Mouse (Mus musculus) intestine, embryonic 15.5 days (tissue): ENCODE measurements at regions not wholly inside any gene's neighbourhood (a gene's known extent, or its start where the extent isn't known, plus 50 kb on each side); places are given as distances from the start of the nearest gene placed in this dataset.

Experiments
- ATAC-seq: fragments of 200-750 bp; cut with Nextera tagmentation; 2 replicates; pipeline ENCODE4 v1.8.0; 2017; ENCODE audit warnings: moderate TSS enrichment, moderate library complexity
- H3K27ac ChIP-seq: fragments of 300-500 bp; sonication (generic); 2 replicates; pipeline ENCODE4 v1.5.1; 2015; ENCODE audit warnings: mild to moderate bottlenecking, inconsistent platforms
- H3K27me3 ChIP-seq: fragments of 300-500 bp; sonication (generic); replicated peaks from 2 replicates; pipeline ENCODE4 v1.6.1; 2015; ENCODE audit warnings: inconsistent platforms
- H3K36me3 ChIP-seq: fragments of 300-500 bp; sonication (generic); 2 replicates; pipeline ENCODE4 v1.6.1; 2015; ENCODE audit warnings: inconsistent platforms
- H3K4me1 ChIP-seq: fragments of 300-500 bp; sonication (generic); replicated peaks from 2 replicates; pipeline ENCODE4 v1.6.1; 2015; ENCODE audit warnings: inconsistent platforms
- H3K4me2 ChIP-seq: fragments of 300-500 bp; sonication (generic); replicated peaks from 2 replicates; pipeline ENCODE4 v1.6.1; 2015; ENCODE audit warnings: mild to moderate bottlenecking, inconsistent platforms
- H3K4me3 ChIP-seq: fragments of 300-500 bp; sonication (generic); replicated peaks from 2 replicates; pipeline ENCODE4 v1.5.1; 2015; ENCODE audit warnings: inconsistent platforms
- H3K9ac ChIP-seq: fragments of 300-500 bp; sonication (generic); 2 replicates; pipeline ENCODE4 v1.6.1; 2015; ENCODE audit warnings: inconsistent platforms
- H3K9me3 ChIP-seq: fragments of 300-500 bp; sonication (generic); 2 replicates; pipeline ENCODE4 v1.6.1; 2016; ENCODE audit warnings: inconsistent platforms
- WGBS: fragments of 180-500 bp; shearing (Covaris S2); methylation state at CpG from one replicate; pipeline ENCODE4 v1.1.7; 2015; 5-methylcytosine and 5-hydroxymethylcytosine counted together

DNA sequence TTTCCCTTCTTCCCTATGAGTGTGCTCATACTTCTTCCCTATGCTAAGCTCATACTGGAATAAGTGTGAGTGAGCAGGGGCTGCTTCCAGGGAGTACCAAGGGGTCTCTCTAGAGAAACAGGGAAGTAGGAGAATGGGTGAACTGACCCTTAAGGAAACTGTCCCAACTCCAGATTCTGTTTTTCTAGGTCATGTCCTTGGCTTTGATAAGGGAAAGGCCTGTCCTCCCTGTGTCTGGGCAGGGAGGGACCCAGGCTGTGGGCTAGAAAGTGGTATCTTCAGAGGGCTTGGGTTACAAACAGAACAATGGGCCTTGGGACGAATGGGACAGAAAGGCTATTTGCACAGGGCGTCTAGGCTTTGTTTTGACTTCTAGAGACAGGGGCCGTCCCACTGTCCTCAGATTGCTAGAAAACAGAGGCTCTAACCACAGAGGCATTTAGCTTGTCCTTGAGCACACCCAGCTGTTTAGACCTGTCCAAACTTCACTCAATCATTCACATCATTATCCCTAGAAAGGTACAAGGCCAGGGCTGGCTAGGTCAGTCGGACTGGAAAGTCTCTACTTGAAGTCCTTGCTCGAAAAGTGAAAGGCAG, 82.0 kb upstream of the Parp11 start:
- no peak for ATAC-seq
- no peaks in the 10 kb centered on the region for H3K9me3 ChIP-seq
- no peak overlapping the region for H3K4me2 ChIP-seq
- peaks cover 5% of the 10 kb centered on the region for H3K4me1 ChIP-seq
- H3K27me3 ChIP-seq = no peaks in the 10 kb centered on the region
- 47% methylated on average over 5 of the region's 5 CpGs for WGBS
- H3K36me3 ChIP-seq = no peaks in the 10 kb centered on the region
- H3K9ac ChIP-seq = no peak overlapping the region
- no peak overlapping the region for H3K27ac ChIP-seq
- no peak overlapping the region for H3K4me3 ChIP-seq

DNA sequence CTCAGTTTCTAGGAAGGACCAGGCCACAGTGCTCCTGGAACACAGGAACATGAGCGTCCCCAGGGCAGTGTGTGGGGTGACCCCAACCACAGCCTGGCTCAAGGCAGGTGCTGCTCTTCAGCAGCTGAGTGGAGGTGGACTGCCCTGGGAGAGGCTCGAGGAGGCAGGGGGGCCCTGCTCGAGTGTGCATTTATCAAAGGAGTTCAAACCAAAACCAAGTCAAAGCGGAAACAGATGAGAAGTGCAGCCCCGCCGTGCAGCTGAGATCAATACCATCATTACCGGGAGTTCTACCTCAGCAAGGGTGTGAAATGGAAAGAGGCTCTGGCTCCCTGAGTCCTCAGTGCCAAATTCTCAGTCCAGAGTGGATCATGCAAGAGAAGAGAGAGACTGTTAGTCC, 81.4 kb upstream of the Parp11 start:
- Histone ChIP-seq H3K9me3 (no peaks in the 10 kb centered on the region), H3K4me2 (peak overlapping the region; percentile 17; the same call in 1 of the 2 replicates), H3K4me1 (peaks cover 5% of the 10 kb centered on the region), H3K27me3 (no peaks in the 10 kb centered on the region), H3K36me3 (no peaks in the 10 kb centered on the region), H3K9ac (peak overlapping the region; percentile 8; the same call in 1 of the 2 replicates), H3K27ac (no peak overlapping the region), H3K4me3 (no peak overlapping the region)
- ATAC-seq = no peak
- WGBS = 41% methylated on average over 7 of the region's 7 CpGs

DNA sequence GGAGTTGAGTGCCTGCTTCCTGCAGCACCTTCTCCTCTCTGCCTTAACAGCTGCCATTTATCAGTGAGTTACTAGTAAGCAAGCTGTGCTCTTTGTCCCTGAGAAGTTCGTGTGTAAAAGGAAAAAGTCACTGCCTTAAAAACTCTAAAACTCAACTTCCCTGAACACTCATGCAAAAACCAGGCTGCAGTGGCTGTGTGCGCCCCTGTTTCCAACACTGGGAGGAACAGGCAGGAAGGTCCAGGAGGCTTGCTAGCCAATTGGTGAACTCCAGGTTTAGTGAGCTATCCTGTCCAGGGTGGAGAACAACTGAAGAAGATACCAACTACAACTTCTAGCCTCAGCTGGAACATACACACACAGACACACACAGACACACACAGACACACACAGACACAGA, 81.0 kb upstream of the Parp11 start:
- no peaks in the 10 kb centered on the region for H3K36me3 ChIP-seq
- no peaks in the 10 kb centered on the region for H3K27me3 ChIP-seq
- no peak overlapping the region for H3K4me3 ChIP-seq
- no peak for ATAC-seq
- H3K27ac ChIP-seq = no peak overlapping the region
- H3K4me2 ChIP-seq = peak overlapping the region; percentile 17; the same call in 1 of the 2 replicates
- peaks cover 5% of the 10 kb centered on the region for H3K4me1 ChIP-seq
- 44% methylated on average over 2 of the region's 2 CpGs for WGBS
- H3K9me3 ChIP-seq = no peaks in the 10 kb centered on the region
- H3K9ac ChIP-seq = peak overlapping the region; percentile 8; the same call in 1 of the 2 replicates

DNA sequence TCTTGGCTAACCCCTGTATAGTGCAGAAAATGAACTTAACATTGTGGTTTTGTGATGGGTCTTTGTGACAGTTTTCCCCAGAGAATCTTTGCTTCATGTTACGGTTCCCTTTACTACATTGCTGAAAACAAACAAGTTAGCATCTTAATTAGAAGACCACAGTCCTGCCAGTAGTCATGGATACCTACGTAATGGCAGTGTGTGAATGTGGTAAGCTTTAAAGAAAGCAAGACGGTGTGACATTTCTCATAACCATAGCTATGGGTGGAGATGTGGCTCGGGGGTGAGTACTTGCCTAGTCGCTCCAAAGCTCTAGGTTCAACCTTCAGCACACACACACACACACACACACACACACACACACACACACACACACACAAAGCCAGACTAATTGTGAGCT, 73.6 kb upstream of the Parp11 start:
- Histone ChIP-seq H3K4me3 (no peak overlapping the region), H3K36me3 (no peaks in the 10 kb centered on the region), H3K4me1 (peaks cover 17% of the 10 kb centered on the region), H3K9me3 (no peaks in the 10 kb centered on the region), H3K27me3 (no peaks in the 10 kb centered on the region), H3K27ac (no peak overlapping the region), H3K4me2 (no peak overlapping the region), H3K9ac (no peak overlapping the region)
- ATAC-seq = no peak
- WGBS = 84% methylated on average over 5 of the region's 5 CpGs

DNA sequence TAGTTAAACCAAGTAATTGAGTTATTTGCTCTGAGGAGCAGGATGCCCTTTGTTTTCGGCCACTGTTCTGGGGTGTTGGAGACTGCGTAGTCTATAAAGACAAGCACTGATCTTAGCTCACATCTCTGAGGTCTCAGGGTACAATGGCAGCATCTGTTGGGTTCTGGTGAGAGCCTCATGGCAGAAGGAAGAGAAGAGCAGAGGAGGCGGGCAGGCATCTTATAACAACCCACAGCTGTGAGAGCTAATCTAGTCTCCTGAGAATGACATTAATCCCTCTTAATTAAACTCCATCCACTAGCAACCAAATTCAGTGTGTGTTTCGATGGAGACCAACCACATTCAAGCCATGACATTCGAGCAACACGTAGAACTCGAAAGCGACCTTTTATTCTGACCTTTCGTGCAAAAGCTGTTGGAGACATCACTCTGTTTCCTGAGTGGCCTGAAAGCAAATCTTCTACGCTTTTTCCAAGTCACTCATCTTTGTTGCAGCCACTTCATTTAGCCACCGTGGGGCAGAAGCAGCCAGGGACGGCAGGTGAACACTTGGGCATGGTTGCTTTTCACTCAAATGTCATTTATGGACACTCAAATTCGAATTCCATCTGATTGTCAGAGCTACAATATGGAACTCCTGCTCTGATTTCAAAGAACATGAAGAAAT, 72.7 kb upstream of the Parp11 start:
- H3K27ac ChIP-seq = no peak overlapping the region
- no peak overlapping the region for H3K9ac ChIP-seq
- H3K4me3 ChIP-seq = no peak overlapping the region
- H3K4me2 ChIP-seq = no peak overlapping the region
- H3K4me1 ChIP-seq = peaks cover 17% of the 10 kb centered on the region
- no peaks in the 10 kb centered on the region for H3K9me3 ChIP-seq
- 84% methylated on average over 13 of the region's 13 CpGs for WGBS
- no peaks in the 10 kb centered on the region for H3K36me3 ChIP-seq
- ATAC-seq = no peak
- no peaks in the 10 kb centered on the region for H3K27me3 ChIP-seq

DNA sequence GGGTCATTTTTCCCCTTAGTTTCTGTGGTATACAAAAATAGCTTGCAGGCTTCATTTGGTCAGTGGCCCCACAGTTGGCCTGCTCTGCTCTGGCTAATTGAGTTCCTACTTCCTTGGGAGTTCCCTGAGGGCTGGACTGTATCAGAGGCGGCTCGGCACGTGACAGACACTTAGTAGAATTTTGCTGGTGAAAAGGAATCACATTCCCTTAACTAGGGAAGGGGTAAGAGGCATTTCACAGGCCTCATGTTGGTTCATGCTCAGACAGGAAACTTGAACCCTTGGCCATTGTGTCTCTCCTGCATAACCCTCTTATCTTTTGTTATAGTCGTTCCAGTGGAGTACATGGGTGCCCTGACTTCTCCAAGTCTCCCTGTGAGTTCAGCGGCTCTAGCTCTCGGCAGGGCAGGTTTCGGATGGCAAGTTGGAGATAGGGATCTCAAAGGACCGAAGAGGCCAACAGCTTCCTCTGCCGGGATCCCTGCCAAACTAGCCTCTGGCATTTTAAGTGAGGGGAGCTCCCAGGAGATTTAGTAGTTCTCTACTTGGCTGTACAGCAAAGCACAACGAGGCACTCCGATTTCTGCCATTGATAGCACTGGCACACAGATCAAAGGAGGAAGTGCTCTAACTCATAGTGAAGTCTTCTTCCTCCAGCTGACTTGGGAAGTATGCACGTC, 72.0 kb upstream of the Parp11 start:
- Histone ChIP-seq H3K27ac (no peak overlapping the region), H3K9me3 (no peaks in the 10 kb centered on the region), H3K4me2 (no peak overlapping the region), H3K27me3 (no peaks in the 10 kb centered on the region), H3K4me1 (peaks cover 17% of the 10 kb centered on the region), H3K36me3 (no peaks in the 10 kb centered on the region), H3K9ac (no peak overlapping the region), H3K4me3 (no peak overlapping the region)
- ATAC-seq = no peak
- 42% methylated on average over 12 of the region's 12 CpGs for WGBS

DNA sequence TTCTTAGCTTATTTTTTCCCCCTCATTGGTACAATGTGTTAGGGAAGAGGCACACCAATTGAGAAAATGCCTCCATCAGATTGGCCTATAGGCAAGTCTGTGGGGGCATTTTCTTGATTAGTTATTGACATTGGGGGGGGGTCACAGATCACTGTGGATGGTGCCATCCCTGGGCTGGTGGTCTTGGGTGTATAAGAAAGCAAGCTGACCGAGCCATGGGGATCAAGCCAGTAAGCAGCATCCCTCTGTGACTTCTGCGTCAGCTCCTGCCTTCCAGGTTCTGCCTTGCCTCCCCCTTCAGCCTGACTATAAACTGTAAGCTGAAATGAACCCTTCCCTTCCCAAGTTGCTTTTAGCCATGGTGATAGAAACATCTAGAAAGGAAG, 71.5 kb upstream of the Parp11 start:
- 91% methylated on average over 2 of the region's 2 CpGs for WGBS
- H3K27ac ChIP-seq = no peak overlapping the region
- no peaks in the 10 kb centered on the region for H3K9me3 ChIP-seq
- no peak overlapping the region for H3K4me3 ChIP-seq
- H3K9ac ChIP-seq = no peak overlapping the region
- H3K27me3 ChIP-seq = no peaks in the 10 kb centered on the region
- peaks cover 17% of the 10 kb centered on the region for H3K4me1 ChIP-seq
- ATAC-seq = no peak
- no peaks in the 10 kb centered on the region for H3K36me3 ChIP-seq
- H3K4me2 ChIP-seq = no peak overlapping the region

DNA sequence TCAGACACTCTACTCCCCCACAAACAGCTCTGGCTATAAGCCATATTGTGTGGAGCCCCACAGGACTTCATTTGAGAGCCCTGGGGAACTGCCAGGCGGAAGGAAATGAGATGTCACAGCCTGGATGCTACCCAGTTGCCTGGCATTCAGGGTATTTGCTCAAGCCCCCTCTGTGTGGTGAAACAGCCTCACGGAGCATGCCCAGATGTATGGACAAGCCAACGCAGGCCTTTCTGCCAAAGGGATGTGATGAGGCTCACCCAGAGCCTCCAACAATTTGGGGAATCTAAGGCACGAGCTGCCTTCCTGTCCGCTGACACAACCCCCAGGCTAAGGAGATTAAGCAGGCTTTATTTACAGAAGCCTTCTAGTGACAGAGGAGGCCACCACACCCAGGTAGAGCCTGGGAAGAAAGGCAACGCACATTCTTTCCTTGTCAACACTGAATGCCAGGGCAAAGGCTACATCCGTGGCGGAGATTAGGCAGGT, 70.9 kb upstream of the Parp11 start:
- no peak overlapping the region for H3K9ac ChIP-seq
- WGBS = 33% methylated on average over 8 of the region's 8 CpGs
- no peaks in the 10 kb centered on the region for H3K36me3 ChIP-seq
- ATAC-seq = peak; percentile 90
- H3K4me2 ChIP-seq = no peak overlapping the region; the same call in 1 of the 2 replicates
- H3K27me3 ChIP-seq = no peaks in the 10 kb centered on the region
- H3K4me3 ChIP-seq = no peak overlapping the region
- H3K4me1 ChIP-seq = peaks cover 17% of the 10 kb centered on the region
- H3K27ac ChIP-seq = no peak overlapping the region
- no peaks in the 10 kb centered on the region for H3K9me3 ChIP-seq

DNA sequence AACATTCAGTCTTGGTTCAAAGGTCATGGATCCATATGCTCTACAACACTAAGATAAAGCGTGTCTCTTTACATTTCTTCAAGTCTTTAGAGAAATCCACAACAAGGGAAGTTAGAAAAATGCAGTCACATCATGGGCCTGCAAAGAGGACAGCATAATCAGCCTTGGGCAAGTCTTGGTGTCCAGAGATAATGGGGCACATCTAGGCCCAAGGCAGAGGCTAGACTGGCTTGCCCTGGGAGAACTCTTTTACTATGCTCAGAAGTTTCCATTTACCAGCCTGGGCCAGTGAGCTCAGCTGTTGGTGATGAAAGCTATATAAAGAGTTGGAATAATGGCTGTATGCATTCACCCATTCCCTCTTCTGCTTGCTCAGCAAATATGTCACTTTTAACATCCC, 67.9 kb upstream of the Parp11 start:
- Histone ChIP-seq H3K9me3 (no peaks in the 10 kb centered on the region), H3K4me1 (peaks cover 17% of the 10 kb centered on the region), H3K4me3 (no peak overlapping the region), H3K4me2 (no peak overlapping the region), H3K36me3 (no peaks in the 10 kb centered on the region), H3K27me3 (no peaks in the 10 kb centered on the region), H3K27ac (no peak overlapping the region), H3K9ac (no peak overlapping the region)
- ATAC-seq = no peak
- 82% methylated on average over 1 of the region's 1 CpGs for WGBS

DNA sequence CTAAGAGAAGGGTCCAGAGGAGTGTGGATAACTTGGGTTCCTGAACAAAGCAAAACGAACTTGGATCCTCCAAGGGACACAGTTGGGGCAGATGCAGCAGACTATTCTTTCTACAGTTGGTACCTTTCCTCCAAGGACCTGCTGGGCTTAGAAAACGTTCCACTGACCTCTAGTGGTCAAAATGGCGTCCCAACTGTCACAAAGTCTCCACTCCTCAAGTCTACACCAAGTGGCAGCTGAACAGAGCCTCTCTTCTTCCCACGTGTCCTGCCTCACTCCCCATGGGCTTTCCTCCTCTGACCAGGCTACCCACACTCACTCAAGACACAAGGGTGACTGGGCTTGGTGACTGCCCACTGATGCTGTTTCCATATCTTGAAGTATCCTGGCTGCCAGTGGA, 67.1 kb upstream of the Parp11 start:
- 0 out of 2 replicates have a peak, but pooled peaks have one; percentile 27 for ATAC-seq
- no peak overlapping the region for H3K4me2 ChIP-seq
- no peaks in the 10 kb centered on the region for H3K9me3 ChIP-seq
- H3K27me3 ChIP-seq = no peaks in the 10 kb centered on the region
- H3K9ac ChIP-seq = no peak overlapping the region
- H3K4me3 ChIP-seq = no peak overlapping the region
- peaks cover 17% of the 10 kb centered on the region for H3K4me1 ChIP-seq
- 9% methylated on average over 4 of the region's 4 CpGs for WGBS
- no peak overlapping the region for H3K27ac ChIP-seq
- H3K36me3 ChIP-seq = no peaks in the 10 kb centered on the region

DNA sequence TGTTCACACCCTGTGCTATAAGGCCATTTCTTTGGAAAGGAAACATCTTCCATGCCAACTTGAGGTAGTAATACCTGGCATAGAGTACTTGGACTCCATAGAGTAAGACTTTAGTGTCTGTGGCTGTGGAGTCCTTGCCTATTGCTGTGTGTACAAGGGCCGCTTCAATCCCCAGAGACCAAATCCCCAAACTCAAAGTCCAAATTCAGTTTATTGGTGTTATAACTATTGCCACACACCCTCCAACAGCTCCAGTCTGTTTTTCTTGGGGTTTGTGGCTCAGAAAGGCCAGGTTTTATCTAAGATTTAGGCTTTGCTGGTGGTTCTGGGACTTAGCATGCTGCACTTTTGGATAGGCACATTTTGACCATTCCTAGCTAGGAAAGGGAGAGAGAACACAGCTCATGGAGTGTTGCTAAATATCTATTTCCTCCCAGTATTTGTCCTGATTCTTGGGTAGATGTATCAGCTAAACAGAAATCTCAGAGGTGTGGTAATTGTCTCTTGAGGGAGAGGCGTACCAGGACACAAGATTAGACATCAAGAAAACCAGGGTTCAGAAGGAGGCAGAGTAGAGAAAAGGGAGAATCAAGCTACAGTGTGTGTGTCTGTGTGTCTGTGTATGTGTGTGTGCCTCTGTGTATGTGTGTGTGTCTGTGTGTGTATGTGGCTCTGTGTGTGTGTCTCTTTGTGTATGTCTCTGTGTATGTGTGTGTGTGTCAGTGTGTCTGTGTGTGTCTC, 65.3 kb upstream of the Parp11 start:
- ATAC-seq = peak; percentile 92
- Histone ChIP-seq H3K27ac (peak overlapping the region; percentile 15; the same call in 1 of the 2 replicates), H3K4me2 (no peak overlapping the region), H3K9me3 (no peaks in the 10 kb centered on the region), H3K27me3 (no peaks in the 10 kb centered on the region), H3K9ac (no peak overlapping the region), H3K36me3 (no peaks in the 10 kb centered on the region), H3K4me3 (no peak overlapping the region), H3K4me1 (peaks cover 3% of the 10 kb centered on the region; the same call in 1 of the 2 replicates)
- WGBS = 65% methylated on average over 2 of the region's 2 CpGs
